Comparison of ENCODE assay signal across 8 mouse cellular contexts in genomic region chr13:52903767-52904166, GRCm38 (mm10). TPM values are rescaled to one million over a fixed set of nuclear protein-coding genes. Genes with fewer than 3 reads are reported as not detected.
DNase-seq lines count a peak whose midpoint lies in the region; ATAC-seq lines count a peak whose summit lies in the region.

No protein-coding gene starts in this region.

- no peak overlapping the region for H3K4me3 ChIP-seq in kidney, embryonic 14.5 days (ENCODE audit: low read length)
- H3K4me3 ChIP-seq in hindbrain, embryonic 10.5 days: no peak overlapping the region
- H3K4me3 ChIP-seq in midbrain, embryonic 12.5 days: no peak overlapping the region

- peaks cover 7% of the 10 kb centered on the region; the same call in 1 of the 2 replicates for H3K36me3 ChIP-seq in kidney, embryonic 14.5 days (ENCODE audit: control insufficient read depth, insufficient read depth, low read length)
- H3K36me3 ChIP-seq in hindbrain, embryonic 10.5 days: peaks cover 22% of the 10 kb centered on the region
- peaks cover 11% of the 10 kb centered on the region; the same call in 1 of the 2 replicates for H3K36me3 ChIP-seq in midbrain, embryonic 12.5 days

- peak overlapping the region; percentile 30; the same call in 1 of the 2 replicates for H3K27ac ChIP-seq in kidney, embryonic 14.5 days (ENCODE audit: low read depth, low read length)
- peak overlapping the region; percentile 60 for H3K27ac ChIP-seq in hindbrain, embryonic 10.5 days
- H3K27ac ChIP-seq in midbrain, embryonic 12.5 days (replicated peaks): peak overlapping the region; percentile 64; the same call in 1 of the 2 replicates

- H3K27me3 ChIP-seq in kidney, embryonic 14.5 days (ENCODE audit: control insufficient read depth, insufficient read depth, low read length): no peaks in the 10 kb centered on the region
- H3K27me3 ChIP-seq in hindbrain, embryonic 10.5 days (ENCODE audit: insufficient read depth, poor library complexity, severe bottlenecking): no peaks in the 10 kb centered on the region
- H3K27me3 ChIP-seq in midbrain, embryonic 12.5 days: no peaks in the 10 kb centered on the region

- peaks cover 31% of the 10 kb centered on the region for H3K4me1 ChIP-seq in kidney, embryonic 14.5 days (ENCODE audit: control insufficient read depth, insufficient read depth, low read length)
- H3K4me1 ChIP-seq in hindbrain, embryonic 10.5 days (replicated peaks): peaks cover 39% of the 10 kb centered on the region
- peaks cover 10% of the 10 kb centered on the region for H3K4me1 ChIP-seq in midbrain, embryonic 12.5 days

- DNase-seq in kidney, postnatal 14 days: no peak
- peak; percentile 53 for DNase-seq in hindbrain, embryonic 10.5 days (ENCODE audit: low spot score)
- no peak for DNase-seq in left cerebral cortex, postnatal 25 days (ENCODE audit: low spot score in 2 of 2)
- DNase-seq in urinary bladder, adult 2 months (ENCODE audit: low spot score): no peak

- H3K4me2 ChIP-seq in kidney, embryonic 14.5 days (replicated peaks; ENCODE audit: low read depth, low read length): no peak overlapping the region
- no peak overlapping the region for H3K4me2 ChIP-seq in midbrain, embryonic 12.5 days (replicated peaks)

- 27% methylated on average over 10 of the region's 10 CpGs for WGBS in kidney, embryonic 14.5 days
- 27% methylated on average over 10 of the region's 10 CpGs for WGBS in hindbrain, embryonic 10.5 days
- 36% methylated on average over 10 of the region's 10 CpGs for WGBS in midbrain, embryonic 12.5 days

- intact Hi-C loops in left cerebral cortex, postnatal 25 days (cut with DNase I): no loop called here

- no peaks in the 10 kb centered on the region for H3K9me3 ChIP-seq in kidney, embryonic 14.5 days (ENCODE audit: control insufficient read depth, low read length)
- no peaks in the 10 kb centered on the region for H3K9me3 ChIP-seq in hindbrain, embryonic 10.5 days
- no peaks in the 10 kb centered on the region for H3K9me3 ChIP-seq in midbrain, embryonic 12.5 days

- ATAC-seq in kidney, embryonic 14.5 days (ENCODE audit: low FRiP score, low TSS enrichment): peak; percentile 34; the same call in 1 of the 2 replicates
- ATAC-seq in common myeloid progenitor, adult 5-6 weeks (replicated peaks; ENCODE audit: low read depth, poor library complexity, severe bottlenecking): peak; percentile 62
- no peak for ATAC-seq in midbrain, embryonic 12.5 days (ENCODE audit: low FRiP score, low read depth)
- ATAC-seq in erythroblast, adult 5-6 weeks (replicated peaks; ENCODE audit: low FRiP score, poor library complexity, severe bottlenecking): no peak

- H3K9ac ChIP-seq in kidney, embryonic 14.5 days (ENCODE audit: low read depth, low read length): peak overlapping the region; percentile 23; the same call in 1 of the 2 replicates
- no peak overlapping the region for H3K9ac ChIP-seq in midbrain, embryonic 12.5 days (replicated peaks)

RNA-seq across cellular contexts. Expression of gene Auh, which starts 25.7 kb away (rescaled TPM):
- 44.7 and 46.7 TPM in 2 replicates for polyA plus RNA-seq in kidney, embryonic 14.5 days (2014; fragmentation: Nextera tagmentation; extraction: Ambion mirVana)
- total RNA-seq in common myeloid progenitor, adult 5-6 weeks (2017): 35.9 and 38.2 TPM in 2 replicates
- 38.3 and 44.5 TPM in 2 replicates for polyA plus RNA-seq in hindbrain, embryonic 10.5 days (2016; fragmentation: Nextera tagmentation; extraction: Ambion mirVana)
- polyA plus RNA-seq in midbrain, embryonic 12.5 days (2016; fragmentation: Nextera tagmentation; extraction: Ambion mirVana): 46.2 and 48.0 TPM in 2 replicates
- total RNA-seq in left cerebral cortex, postnatal 25 days (2021): 10 to 100 TPM; 85.3 to 93.5 TPM
- polyA plus RNA-seq in urinary bladder, adult 2 months (2012; rRNA removed): 48.5 and 57.3 TPM in 2 replicates
- 68.2 and 74.8 TPM in 2 replicates for total RNA-seq in erythroblast, adult 5-6 weeks (2015; ENCODE audit: low replicate concordance)
- total RNA-seq in erythroblast, adult 5-6 weeks (2017; ENCODE audit: low replicate concordance): 107 and 120 TPM in 2 replicates

Comparison
In these comparisons a context has a peak if more than half of its experiments do, and no peak if none do; other contexts are left out.
1. ATAC-seq: peak in kidney, embryonic 14.5 days (single experiment) and common myeloid progenitor, adult 5-6 weeks (single experiment); none in midbrain, embryonic 12.5 days (single experiment) and erythroblast, adult 5-6 weeks (single experiment).
2. Peak in every context shown above with its lines, with median percentiles within 50 percentile points of each other: H3K27ac ChIP-seq.